Mouse (Mus musculus) neural tube, embryonic 11.5 days (tissue): ENCODE measurements at regions not wholly inside any gene's neighbourhood (a gene's known extent, or its start where the extent isn't known, plus 50 kb on each side); places are given as distances from the start of the nearest gene placed in this dataset.

Experiments
- ATAC-seq: fragments of 200-750 bp; cut with Nextera tagmentation; 2 replicates; pipeline ENCODE4 v1.8.0; 2017; ENCODE audit warnings: moderate number of reproducible peaks, mild to moderate bottlenecking, moderate TSS enrichment, moderate library complexity; ENCODE audit not compliant: insufficient read depth, low FRiP score, low TSS enrichment
- DNase-seq: peaks from one replicate; pipeline ENCODE4 v3.0.0-alpha.2; 2015; ENCODE audit warnings: low spot score
- H3K27ac ChIP-seq: fragments of 300-500 bp; sonication (generic); 2 replicates; pipeline ENCODE4 v1.5.1; 2014; ENCODE audit warnings: low read depth, mild to moderate bottlenecking, low read length
- H3K27me3 ChIP-seq: fragments of 300-500 bp; sonication (generic); 2 replicates; pipeline ENCODE4 v1.6.1; 2014; ENCODE audit warnings: mild to moderate bottlenecking, low read length, mixed read lengths; ENCODE audit not compliant: control insufficient read depth, insufficient read depth
- H3K36me3 ChIP-seq: fragments of 300-500 bp; sonication (generic); 2 replicates; pipeline ENCODE4 v1.6.1; 2014; ENCODE audit warnings: mild to moderate bottlenecking, low read length, moderate library complexity, mixed read lengths; ENCODE audit not compliant: control insufficient read depth, insufficient read depth
- H3K4me1 ChIP-seq: fragments of 300-500 bp; sonication (generic); 2 replicates; pipeline ENCODE4 v1.6.1; 2014; ENCODE audit warnings: low read length, mixed read lengths; ENCODE audit not compliant: control insufficient read depth, insufficient read depth
- H3K4me2 ChIP-seq: fragments of 300-500 bp; sonication (generic); 2 replicates; pipeline ENCODE4 v1.6.1; 2014; ENCODE audit warnings: low read depth, mild to moderate bottlenecking, moderate library complexity
- H3K4me3 ChIP-seq: fragments of 300-500 bp; sonication (generic); 2 replicates; pipeline ENCODE4 v1.5.1; 2014; ENCODE audit warnings: low read depth, low read length
- H3K9ac ChIP-seq: fragments of 300-500 bp; sonication (generic); 2 replicates; pipeline ENCODE4 v1.6.1; 2014; ENCODE audit warnings: mild to moderate bottlenecking, low read length
- H3K9me3 ChIP-seq: fragments of 300-500 bp; sonication (generic); 2 replicates; pipeline ENCODE4 v1.6.1; 2016; ENCODE audit warnings: low read length; ENCODE audit not compliant: control insufficient read depth
- WGBS: fragments of 180-500 bp; shearing (Covaris S2); extraction: QIAGEN DNeasy Blood & Tissue Kit; methylation state at CpG from one replicate; pipeline ENCODE4 v1.1.7; 2014; 5-methylcytosine and 5-hydroxymethylcytosine counted together

DNA sequence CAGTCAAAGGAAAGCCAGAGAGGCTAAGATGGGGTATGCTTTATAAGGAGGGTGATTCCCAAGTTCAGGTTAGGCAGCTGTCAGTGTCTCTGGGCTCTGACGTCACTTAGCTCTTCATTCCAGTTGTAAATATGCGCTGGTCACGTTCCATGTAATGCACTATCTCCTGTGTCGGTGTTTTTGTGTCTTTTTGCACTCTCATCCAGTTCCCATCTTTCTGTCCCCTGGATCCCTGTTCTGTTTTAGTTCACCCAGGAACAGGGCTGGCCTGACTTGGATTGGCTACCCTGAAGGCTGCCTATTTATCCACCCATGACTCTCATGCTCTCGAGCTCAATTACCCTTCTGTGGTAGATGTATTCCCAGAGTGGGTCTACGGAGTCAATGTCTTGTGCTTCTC is 387.9 kb upstream of the Tmpo start:
- no peak overlapping the region for H3K4me2 ChIP-seq
- H3K36me3 ChIP-seq = no peaks in the 10 kb centered on the region
- no peaks in the 10 kb centered on the region for H3K27me3 ChIP-seq
- H3K9me3 ChIP-seq = no peaks in the 10 kb centered on the region
- DNase-seq (no peak), ATAC-seq (no peak)
- 88% methylated on average over 6 of the region's 6 CpGs for WGBS
- H3K9ac ChIP-seq = no peak overlapping the region
- H3K4me3 ChIP-seq = no peak overlapping the region
- 0 out of 2 replicates have a peak, but pooled peaks cover 9% of the 10 kb centered on the region for H3K4me1 ChIP-seq
- H3K27ac ChIP-seq = no peak overlapping the region

DNA sequence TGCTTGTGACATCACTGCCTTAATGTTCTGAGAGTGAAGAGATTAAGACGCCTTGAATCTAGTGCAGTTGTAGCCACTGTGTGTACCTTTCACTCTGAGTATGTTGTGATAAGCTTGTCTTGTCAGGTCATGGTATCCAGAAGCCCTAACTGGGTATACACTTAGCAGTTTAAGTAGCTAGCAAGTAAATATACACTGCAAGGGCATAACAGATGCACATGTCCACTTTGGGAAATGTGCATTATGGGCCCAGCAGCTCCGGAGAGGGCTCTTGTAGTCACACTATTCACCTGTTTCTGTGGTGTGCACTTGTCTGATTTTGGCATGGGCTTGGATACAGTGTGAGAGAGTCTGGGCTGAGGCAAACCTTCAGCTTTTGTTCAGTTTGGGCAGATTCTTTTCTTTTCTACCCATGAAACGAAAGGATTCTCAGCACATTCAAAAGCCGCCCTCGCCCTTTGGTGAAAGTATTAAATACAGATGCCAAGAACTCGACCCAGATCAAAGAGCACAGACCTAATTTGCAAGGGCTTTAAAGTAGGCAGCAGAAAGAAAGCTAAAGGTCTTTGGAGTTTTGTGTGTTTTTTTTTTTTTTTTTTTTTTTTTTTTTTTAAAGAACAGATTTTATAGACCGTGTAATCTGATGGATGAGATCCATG is 385.1 kb upstream of the Tmpo start:
- Histone ChIP-seq H3K27me3 (no peaks in the 10 kb centered on the region), H3K9me3 (no peaks in the 10 kb centered on the region), H3K9ac (no peak overlapping the region), H3K4me1 (0 out of 2 replicates have a peak, but pooled peaks cover 6% of the 10 kb centered on the region), H3K36me3 (no peaks in the 10 kb centered on the region), H3K27ac (no peak overlapping the region), H3K4me3 (no peak overlapping the region), H3K4me2 (no peak overlapping the region)
- ATAC-seq (no peak), DNase-seq (no peak)
- 48% methylated on average over 7 of the region's 7 CpGs for WGBS

DNA sequence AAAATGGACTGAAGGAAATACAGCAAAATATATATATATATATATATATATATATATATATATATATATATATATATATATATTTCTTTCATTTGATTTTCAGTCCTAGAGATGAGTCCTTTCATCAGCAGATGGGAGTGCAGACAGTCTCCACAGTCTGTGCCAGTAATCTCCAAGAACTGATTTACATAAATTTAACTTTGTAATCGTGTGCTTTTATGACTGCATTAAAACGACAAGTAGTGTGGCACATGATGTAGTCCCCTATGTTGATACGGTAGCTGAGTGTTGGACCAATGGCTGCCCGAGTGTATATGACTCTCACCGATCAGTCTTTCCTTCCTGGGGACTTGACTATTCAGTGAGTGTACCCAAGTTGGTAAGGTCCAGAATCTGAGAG is 378.2 kb upstream of the Tmpo start:
- Histone ChIP-seq H3K27me3 (no peaks in the 10 kb centered on the region), H3K4me1 (no peaks in the 10 kb centered on the region), H3K27ac (no peak overlapping the region), H3K36me3 (no peaks in the 10 kb centered on the region), H3K4me2 (no peak overlapping the region), H3K4me3 (no peak overlapping the region), H3K9me3 (no peaks in the 10 kb centered on the region), H3K9ac (no peak overlapping the region)
- ATAC-seq (no peak), DNase-seq (no peak)
- WGBS = 84% methylated on average over 5 of the region's 5 CpGs

DNA sequence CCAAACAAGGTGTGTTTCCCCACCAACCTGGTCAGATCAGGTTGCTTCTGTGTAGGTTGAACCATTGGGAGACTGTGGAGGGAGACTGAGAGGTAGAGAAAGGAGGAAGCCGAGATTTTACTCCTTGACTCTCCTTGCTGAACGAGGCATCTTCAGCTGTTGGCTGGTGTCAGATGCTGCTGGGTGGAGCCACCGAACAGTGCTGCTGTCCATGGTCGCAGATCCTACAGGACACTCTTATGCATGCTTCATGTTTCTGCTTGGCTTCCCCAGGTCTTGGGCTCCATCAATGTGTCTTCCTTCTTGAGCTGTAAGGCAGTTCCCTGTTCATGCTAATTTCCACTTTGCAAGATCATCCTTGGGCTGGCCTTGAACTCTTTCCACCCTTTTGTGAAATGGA is 367.0 kb upstream of the Tmpo start:
- no peak for DNase-seq
- no peak overlapping the region for H3K27ac ChIP-seq

DNA sequence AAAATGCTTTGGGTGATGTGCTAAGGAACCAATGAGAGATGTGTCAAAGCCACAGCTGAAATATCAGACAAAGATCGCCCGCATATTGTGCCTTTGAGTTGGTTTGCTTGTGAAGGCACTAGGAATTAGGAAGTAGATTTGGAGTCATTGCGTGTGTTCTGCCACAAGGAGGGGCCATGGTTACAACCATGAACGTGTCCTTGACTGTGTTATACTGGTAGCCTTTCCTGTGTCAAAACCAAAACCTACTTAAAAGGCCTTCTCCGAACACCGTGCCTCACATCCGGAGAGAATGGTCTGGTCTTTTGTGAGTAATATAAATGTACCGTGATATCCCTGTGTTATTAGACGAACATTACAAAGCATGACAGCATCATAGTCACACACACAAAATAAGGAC is 365.0 kb upstream of the Tmpo start:
- Histone ChIP-seq H3K27ac (no peak overlapping the region), H3K9me3 (no peaks in the 10 kb centered on the region), H3K4me3 (no peak overlapping the region), H3K36me3 (no peaks in the 10 kb centered on the region), H3K9ac (no peak overlapping the region), H3K27me3 (no peaks in the 10 kb centered on the region), H3K4me1 (0 out of 2 replicates have a peak, but pooled peaks cover 3% of the 10 kb centered on the region), H3K4me2 (no peak overlapping the region)
- WGBS = 57% methylated on average over 9 of the region's 9 CpGs
- DNase-seq (peak; percentile 62), ATAC-seq (no peak; the same call in 1 of the 2 replicates)

More for the DNA sequence above, 367.0 kb upstream of the Tmpo start:
- no peak overlapping the region for H3K4me3 ChIP-seq
- H3K9me3 ChIP-seq = no peaks in the 10 kb centered on the region
- no peak overlapping the region for H3K4me2 ChIP-seq
- H3K4me1 ChIP-seq = 0 out of 2 replicates have a peak, but pooled peaks cover 3% of the 10 kb centered on the region
- H3K27me3 ChIP-seq = no peaks in the 10 kb centered on the region
- ATAC-seq = no peak
- H3K9ac ChIP-seq = no peak overlapping the region
- WGBS = 56% methylated on average over 4 of the region's 4 CpGs
- no peaks in the 10 kb centered on the region for H3K36me3 ChIP-seq

DNA sequence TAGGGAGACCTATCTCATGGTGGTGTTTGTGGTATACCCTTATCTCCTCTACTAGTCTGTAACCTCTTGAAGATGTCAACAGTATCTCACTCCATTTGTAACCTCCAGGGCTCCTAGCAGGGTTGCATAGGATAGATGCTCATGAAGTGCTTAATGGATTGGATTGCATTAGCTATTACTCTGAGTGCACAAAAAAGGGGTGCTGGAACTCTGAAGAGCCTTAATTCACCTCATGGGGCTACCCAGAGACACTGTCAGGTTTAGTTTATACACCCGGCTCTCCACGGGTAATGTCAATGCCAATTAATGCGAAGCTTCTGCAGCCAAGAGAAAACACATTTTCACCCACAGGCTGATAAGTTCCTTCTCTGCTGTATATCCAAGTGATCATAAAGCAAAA is 364.3 kb upstream of the Tmpo start:
- H3K4me1 ChIP-seq = 0 out of 2 replicates have a peak, but pooled peaks cover 3% of the 10 kb centered on the region
- H3K9me3 ChIP-seq = no peaks in the 10 kb centered on the region
- ATAC-seq (no peak), DNase-seq (no peak)
- 84% methylated on average over 3 of the region's 3 CpGs for WGBS
- no peaks in the 10 kb centered on the region for H3K36me3 ChIP-seq
- no peaks in the 10 kb centered on the region for H3K27me3 ChIP-seq
- H3K4me3 ChIP-seq = no peak overlapping the region
- H3K9ac ChIP-seq = no peak overlapping the region
- no peak overlapping the region for H3K4me2 ChIP-seq
- H3K27ac ChIP-seq = no peak overlapping the region

DNA sequence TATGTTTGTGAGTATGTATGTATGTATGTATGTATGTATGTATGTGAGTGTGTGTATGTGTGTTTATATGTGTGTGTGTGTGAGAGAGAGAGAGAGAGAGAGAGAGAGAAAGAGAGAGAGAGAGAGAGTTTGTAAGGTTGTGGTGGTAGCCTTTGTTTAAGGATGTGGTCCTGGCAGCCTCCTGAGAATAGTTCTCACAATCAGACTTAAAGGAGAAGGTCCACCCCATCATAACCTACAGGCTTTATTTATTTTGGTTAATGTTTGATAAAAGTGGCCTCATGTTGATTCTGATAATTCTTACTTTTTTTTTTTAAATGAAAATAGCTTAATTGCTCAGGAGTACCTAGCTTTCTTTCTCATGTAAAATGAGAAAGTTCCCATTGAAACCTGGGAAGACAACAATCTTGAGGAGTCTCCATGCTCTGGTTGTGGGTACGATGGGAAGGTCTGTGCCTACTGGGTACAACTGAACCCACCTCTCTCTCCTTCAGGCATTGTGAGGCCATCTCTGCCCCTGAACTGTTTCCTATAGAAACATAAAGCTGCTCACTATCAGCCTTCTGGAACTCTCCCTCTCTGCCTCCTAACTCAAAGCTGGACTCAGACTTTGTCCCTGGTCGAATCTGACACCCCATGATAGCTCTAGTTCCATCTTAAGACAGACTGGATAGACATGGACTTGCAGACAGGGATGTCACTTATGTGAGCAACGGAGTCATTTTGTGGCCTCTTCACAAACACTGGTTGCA is 362.2 kb upstream of the Tmpo start:
- Histone ChIP-seq H3K4me1 (0 out of 2 replicates have a peak, but pooled peaks cover 3% of the 10 kb centered on the region), H3K9ac (no peak overlapping the region), H3K36me3 (no peaks in the 10 kb centered on the region), H3K27ac (no peak overlapping the region), H3K9me3 (no peaks in the 10 kb centered on the region), H3K27me3 (no peaks in the 10 kb centered on the region), H3K4me3 (no peak overlapping the region), H3K4me2 (no peak overlapping the region)
- 83% methylated on average over 3 of the region's 3 CpGs for WGBS
- no peak for ATAC-seq
- DNase-seq = no peak

DNA sequence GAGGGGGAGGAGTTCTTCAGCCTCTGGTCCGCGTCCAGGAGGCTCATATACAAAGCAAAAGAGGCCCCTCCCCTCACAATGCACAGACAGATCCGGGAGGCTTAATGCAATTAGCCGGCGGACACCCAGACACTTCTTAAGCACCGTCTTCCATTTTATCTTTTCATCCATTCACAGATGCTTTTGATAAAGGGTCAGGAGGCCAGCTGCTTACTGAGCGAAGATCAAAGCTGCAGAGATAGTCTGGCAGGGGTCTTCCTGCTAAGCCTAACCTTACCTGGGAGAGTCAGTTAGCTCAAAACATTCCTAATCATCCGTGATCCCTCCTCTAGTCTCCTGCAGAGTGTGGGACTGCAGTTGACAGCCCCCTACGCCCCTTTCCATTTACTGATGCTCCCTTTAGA is 361.1 kb upstream of the Tmpo start:
- Histone ChIP-seq H3K27ac (no peak overlapping the region), H3K4me1 (peaks cover 7% of the 10 kb centered on the region; the same call in 1 of the 2 replicates), H3K4me3 (no peak overlapping the region), H3K9me3 (no peaks in the 10 kb centered on the region), H3K27me3 (no peaks in the 10 kb centered on the region), H3K4me2 (no peak overlapping the region), H3K9ac (no peak overlapping the region), H3K36me3 (no peaks in the 10 kb centered on the region)
- no peak for DNase-seq
- 9% methylated on average over 9 of the region's 9 CpGs for WGBS
- no peak for ATAC-seq

DNA sequence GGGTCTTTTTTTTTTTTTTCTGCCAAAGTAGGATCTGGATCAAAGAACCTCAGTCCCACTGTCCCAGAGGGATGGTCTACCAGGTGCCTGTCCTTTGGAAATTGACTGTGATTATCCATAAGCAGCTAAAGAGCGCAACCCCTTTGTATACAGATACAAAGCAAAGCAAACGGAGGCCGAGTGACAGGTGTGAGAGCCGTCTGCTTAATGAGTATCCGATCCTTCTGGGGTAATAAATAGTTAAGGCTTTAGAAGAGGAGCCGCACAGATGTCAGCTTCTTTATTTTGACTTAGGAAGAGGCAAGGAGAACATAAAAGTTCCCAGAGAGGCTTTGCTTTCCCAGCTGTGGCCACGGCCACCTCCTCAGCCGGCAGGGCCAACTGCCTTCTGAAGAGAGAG is 356.1 kb upstream of the Tmpo start:
- ATAC-seq (no peak), DNase-seq (peak; percentile 26)
- Histone ChIP-seq H3K9ac (no peak overlapping the region), H3K9me3 (no peaks in the 10 kb centered on the region), H3K4me1 (peaks cover 4% of the 10 kb centered on the region; the same call in 1 of the 2 replicates), H3K27ac (no peak overlapping the region), H3K27me3 (no peaks in the 10 kb centered on the region), H3K36me3 (no peaks in the 10 kb centered on the region), H3K4me2 (no peak overlapping the region), H3K4me3 (no peak overlapping the region)
- 7% methylated on average over 8 of the region's 8 CpGs for WGBS
